Mouse (Mus musculus): ENCODE results near the gene Col20a1. TPM values are rescaled to one million over a fixed set of nuclear protein-coding genes. Genes with fewer than 3 reads are reported as not detected.

Col20a1 gene
- total RNA-seq, 4 experiments from 2014 or later, result 2.3 to 4.5 (median 4.2) TPM

Other genes starting within 250 kb of the Col20a1 start
- not detected for gene Bhlhe23, start 209.6 kb upstream of the Col20a1 start, total RNA-seq (2022)
- 10 to 100 TPM; 46.5 to 59.6 (median 53.0) TPM for gene Ythdf1, start 65.6 kb upstream of the Col20a1 start, total RNA-seq (2022)
- not detected for gene Birc7, start 57.5 kb upstream of the Col20a1 start, total RNA-seq (2022)
- gene Nkain4, start 31.8 kb upstream of the Col20a1 start, total RNA-seq (2022), result 1 to 10 TPM; 6.3 to 8.5 (median 6.8) TPM
- gene Arfgap1, start 19.3 kb upstream of the Col20a1 start, total RNA-seq (2022), result 10 to 100 TPM; 50.9 to 76.4 (median 62.9) TPM
- gene Chrna4, start 57.0 kb downstream of the Col20a1 start, total RNA-seq (2022), result 10 to 100 TPM; 12.0 to 27.7 (median 20.5) TPM
- gene Kcnq2, start 148.8 kb downstream of the Col20a1 start, total RNA-seq (2022), result 10 to 100 TPM in 2 of 4 experiments, 1 to 10 TPM in 2; 5.8 to 14.8 (median 10.0) TPM
- 10 to 100 TPM; 65.8 to 85.9 (median 68.2) TPM for gene Eef1a2, start 170.5 kb downstream of the Col20a1 start, total RNA-seq (2022)
- gene Ppdpf, start 200.7 kb downstream of the Col20a1 start, total RNA-seq (2022), result 10 to 100 TPM; 66.8 to 74.0 (median 69.9) TPM
- under 1 TPM in 3 of 4 experiments, not detected in 1; 0.10 to 0.40 (median 0.13) TPM for gene Ptk6, start 216.3 kb downstream of the Col20a1 start, total RNA-seq (2022)
- gene Srms, start 226.7 kb downstream of the Col20a1 start, total RNA-seq (2022), result 1 to 10 TPM in 1 of 4 experiments, under 1 TPM in 3; 0.42 to 1.0 (median 0.67) TPM
- gene Fndc11, start 233.5 kb downstream of the Col20a1 start, total RNA-seq (2022), result under 1 TPM in 3 of 4 experiments, not detected in 1; 0.49 to 0.83 (median 0.58) TPM